Mouse (Mus musculus) c-Kit-positive CD71-negative TER-119-negative erythroid progenitor cells, embryonic 14.5 days (primary cell): ENCODE data around the gene Uba5.

Experiments used
- DNase-seq: peaks from one replicate; pipeline ENCODE4 v3.0.0-alpha.2; 2013; ENCODE audit warnings: low read depth

Uba5 gene

DNA sequence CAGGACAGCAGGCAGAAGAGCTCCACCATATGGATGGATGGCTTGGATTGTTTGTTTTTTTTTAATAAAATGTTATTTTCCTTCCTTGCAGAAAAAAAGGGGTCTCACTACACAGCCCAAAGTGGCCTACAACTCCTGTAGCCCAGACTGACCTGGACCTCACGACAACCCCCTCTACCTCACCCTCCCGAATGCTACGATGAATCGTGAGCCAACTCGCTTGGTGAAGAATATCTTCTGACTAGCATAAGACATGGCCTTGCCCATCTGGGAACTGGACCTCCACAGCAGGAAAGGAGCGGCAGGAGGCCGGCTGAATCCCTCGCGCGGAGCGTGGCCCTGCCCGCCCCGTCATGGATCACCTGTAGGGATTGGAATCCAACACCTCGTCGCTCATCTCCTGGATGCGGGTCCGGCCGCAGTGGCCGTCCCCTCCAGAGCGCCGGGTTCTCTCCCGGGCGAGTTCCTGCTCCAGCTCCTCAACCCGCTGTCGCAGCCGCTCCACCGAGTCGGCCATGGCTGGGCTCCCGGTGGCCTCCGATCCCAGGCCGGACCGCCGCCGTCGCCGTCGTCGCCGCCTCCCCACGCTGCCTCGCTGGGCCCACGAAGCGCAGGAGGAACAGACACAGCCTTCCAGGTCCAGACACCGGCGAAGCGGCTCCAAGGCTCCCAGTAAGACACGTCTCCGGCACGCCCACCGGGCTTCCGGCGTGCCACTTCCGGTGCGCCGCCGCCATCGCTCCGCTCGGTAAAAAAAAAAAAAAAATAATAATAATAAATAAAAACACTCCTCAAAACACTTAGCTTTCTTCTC is at the start of gene Uba5:
Gene Uba5 (minus strand): TSS at position 705 of the 814 bp plus-strand sequence.
- DNase-seq, result no peak

DNA sequence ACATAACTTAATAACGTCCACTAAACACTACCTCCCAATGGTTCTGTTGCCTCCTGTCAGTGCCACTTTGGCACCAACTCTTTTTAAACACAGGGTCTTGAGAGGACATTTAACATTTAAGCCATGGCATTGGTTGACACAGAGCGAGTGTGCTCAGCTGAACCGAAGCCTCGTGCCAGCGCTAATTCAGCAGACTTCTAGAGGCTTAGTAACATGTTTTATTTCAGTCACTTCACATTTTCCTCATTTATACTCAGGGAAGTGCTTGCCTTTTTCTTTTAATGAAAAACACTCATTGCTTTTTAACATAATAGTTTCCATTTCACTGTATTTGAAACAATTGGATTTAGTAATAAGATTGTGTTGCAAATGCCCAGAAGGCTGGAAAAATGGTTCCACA is 46.2 kb upstream of the Uba5 start:
- no peak for DNase-seq

DNA sequence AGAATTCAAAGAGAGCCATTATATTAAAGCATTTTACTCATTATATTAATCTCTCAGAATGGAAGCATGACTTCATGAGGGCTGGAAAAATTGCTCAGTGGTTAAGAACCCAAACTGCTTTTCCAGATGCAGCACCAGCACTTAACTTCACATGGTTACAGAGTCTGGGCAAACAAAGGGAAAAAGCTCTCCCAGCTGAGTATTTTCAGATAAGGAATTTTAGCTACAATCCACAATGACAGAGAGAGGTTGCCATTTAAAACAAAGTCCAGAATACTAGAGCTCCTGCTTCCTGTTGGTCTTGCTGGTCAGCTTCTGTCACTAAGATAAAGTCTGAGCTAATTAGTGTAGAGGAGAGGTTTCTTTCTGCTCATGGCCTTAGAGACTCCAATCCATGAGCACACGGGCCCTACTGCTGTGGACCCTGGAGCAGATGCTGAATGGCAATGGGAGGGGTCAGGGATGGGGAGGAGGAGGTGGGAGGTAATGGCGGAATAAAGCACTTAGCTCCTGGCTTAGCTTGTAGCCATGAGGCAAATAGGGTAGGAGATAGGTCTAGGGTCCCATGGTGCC is 45.7 kb upstream of the Uba5 start:
- no peak for DNase-seq

- no peak for DNase-seq
Measured at GRCm38 (mm10) chr9:104107482-104107881, 44.5 kb upstream of the Uba5 start.

DNA sequence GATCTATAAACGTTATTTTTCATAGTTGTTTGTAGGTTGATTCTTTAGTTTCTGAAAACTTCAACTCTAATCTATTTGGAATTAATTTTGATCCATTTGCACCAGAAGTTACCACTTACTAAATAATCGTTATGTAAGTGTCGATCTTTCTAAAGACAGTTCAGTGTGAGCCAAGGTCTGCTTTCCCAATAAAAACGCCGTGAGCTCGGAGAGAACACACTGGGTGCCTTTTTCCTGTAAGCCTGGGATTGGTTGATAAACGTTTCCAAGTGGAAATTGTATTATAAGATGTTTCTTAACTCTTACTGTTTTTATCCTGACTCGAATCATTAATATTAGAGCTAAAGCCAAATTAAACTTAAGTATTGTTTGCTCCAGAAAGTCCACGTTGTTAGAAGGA is 44.0 kb upstream of the Uba5 start:
- no peak for DNase-seq

DNA sequence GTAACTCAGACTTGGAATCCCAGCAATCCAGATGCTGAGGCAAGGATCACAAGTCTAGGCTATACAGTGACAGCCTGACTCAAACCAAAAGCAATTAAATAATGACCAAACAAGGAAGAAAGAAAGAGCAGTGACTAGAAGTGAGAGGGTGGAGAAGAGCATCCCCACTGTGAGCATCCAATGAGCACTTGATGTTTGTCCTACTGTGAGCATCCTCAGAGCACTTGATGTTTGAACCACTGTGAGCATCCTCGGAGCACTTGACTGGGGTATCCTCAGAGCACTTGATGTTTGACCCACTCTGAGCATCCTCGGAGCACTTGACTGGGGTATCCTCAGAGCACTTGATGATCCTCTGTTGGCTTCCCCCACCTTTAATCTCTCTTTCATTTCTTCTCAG is 42.1 kb upstream of the Uba5 start:
- DNase-seq, result no peak

GRCm38 (mm10) chr9:104102901-104103300 is 40.0 kb upstream of the Uba5 start:
- DNase-seq, result no peak

GRCm38 (mm10) chr9:104102301-104102700 is 39.4 kb upstream of the Uba5 start:
- no peak for DNase-seq

DNA sequence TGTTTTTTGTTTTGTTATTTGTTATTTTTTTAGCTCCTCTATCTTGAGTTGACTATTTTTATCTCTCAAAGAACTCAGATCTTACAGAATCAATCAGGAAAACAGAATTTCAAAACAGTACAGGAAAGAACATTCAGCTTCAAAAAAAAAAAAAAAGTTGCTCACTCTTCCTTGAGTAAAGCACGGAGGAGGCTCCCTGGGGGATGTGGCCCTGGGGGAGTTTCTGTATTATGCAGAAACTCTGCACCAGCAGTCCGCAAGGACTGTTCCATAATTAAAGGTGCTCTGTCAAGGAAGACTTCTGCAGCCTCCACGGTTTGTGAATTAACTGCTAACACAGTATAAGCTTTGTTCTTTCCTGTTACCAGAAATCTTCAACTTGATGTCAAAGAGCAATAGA is 38.5 kb upstream of the Uba5 start:
- no peak for DNase-seq

DNA sequence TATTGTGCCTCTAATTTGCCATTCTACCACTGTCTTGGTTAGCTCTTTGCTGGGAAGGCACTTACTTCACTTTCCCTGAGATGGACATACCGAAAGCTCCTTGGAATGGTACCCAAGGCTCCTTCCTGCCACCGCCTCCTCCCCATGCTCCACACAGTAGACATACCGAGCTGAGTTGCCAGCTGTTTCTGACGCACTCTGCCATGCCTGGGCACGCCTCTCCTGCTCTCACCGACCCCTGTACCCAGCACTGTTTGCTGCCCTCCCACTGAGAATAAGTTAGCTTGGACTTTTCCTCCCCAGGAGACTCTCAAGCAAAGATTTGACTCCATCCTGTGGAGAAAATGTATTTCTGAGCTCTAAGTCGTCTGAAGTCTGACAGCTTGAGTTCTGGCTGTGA is 37.9 kb upstream of the Uba5 start:
- DNase-seq, result no peak

- no peak for DNase-seq
Measured at GRCm38 (mm10) chr9:104099060-104099459, 36.1 kb upstream of the Uba5 start.

DNA sequence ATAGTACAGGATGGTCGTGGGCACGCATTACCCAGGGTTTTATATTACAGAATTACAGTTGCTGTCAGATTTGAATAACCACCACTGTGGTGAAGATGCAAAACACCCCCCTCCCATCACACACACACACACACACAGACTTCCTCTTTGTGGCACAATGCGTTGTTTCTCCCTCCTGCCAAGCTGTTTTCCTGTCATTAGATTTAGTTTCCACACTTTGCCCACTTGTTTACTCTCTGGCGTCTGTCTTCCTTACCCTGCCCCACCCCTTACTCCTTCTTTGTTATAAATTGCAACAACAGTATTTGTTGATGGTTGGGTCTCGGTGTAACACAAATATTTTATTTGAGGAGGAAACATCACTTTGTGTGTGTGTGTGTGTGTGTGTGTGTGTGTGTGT is 35.3 kb upstream of the Uba5 start:
- DNase-seq, result no peak

GRCm38 (mm10) chr9:104092945-104093344 is 30.0 kb upstream of the Uba5 start:
- DNase-seq, result no peak

DNA sequence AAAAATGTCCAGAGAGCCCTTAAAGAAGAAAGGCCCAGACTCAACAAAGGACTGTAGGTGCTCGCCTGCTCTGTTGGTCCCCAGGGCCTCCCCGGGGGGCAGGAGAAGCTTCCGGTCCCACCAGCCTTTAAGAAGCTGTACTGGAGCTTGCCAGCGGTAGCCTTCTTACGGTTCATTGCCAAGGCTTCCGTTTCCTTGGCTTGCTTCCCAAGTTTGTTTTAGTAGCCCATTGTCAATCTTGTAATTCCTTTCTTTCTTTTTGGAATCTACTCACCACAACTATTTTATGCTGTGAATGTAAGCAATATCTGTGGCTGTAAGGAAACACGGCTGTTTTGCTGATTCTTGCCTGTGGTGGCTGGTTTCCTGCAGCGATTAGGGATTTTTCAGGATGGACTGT is 25.6 kb upstream of the Uba5 start:
- DNase-seq, result no peak

- DNase-seq, result no peak
Measured at GRCm38 (mm10) chr9:104085730-104086429, 22.9 kb upstream of the Uba5 start.

- no peak for DNase-seq
Measured at GRCm38 (mm10) chr9:104080038-104080437, 17.1 kb upstream of the Uba5 start.

DNA sequence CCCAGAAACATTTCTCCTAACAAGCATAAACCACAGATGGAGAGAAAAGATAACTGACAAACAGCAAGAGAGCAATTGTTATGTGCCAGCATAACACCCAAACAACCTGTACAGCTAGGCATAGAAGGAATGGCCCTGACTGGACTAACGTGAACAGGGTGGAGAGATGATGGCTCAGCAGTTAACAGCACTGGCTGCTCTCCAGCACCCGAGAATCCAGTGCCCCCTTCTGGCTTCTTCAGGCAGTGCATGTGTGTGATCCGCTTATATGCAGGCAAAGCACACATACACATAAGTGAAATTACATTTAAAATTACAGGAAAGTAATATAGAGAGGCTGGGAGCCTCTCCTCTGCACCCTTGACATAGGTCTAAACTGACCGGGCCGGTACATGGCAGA is 16.4 kb upstream of the Uba5 start:
- DNase-seq, result peak; percentile 54

- no peak for DNase-seq
Measured at GRCm38 (mm10) chr9:104078780-104079179, 15.8 kb upstream of the Uba5 start.

DNA sequence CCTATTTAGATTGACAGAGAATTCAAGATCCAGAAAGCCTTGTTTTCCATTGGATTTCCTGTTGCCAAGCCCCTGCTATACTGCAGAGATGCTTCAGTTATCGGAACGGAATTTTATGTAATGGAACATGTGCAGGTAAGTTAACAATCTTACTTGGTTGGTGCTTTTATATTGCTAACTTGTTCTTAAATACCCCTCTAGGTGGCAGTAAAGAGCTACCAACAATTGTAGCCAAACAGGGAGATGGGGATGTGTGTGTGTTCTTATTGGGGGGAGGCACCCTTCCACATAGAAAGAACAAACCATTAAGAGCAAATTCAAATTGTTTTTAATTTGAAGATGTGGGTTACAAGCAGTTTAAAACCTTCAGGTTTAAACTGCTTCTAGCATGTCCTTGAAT is 12.9 kb upstream of the Uba5 start:
- peak; percentile 25 for DNase-seq

DNA sequence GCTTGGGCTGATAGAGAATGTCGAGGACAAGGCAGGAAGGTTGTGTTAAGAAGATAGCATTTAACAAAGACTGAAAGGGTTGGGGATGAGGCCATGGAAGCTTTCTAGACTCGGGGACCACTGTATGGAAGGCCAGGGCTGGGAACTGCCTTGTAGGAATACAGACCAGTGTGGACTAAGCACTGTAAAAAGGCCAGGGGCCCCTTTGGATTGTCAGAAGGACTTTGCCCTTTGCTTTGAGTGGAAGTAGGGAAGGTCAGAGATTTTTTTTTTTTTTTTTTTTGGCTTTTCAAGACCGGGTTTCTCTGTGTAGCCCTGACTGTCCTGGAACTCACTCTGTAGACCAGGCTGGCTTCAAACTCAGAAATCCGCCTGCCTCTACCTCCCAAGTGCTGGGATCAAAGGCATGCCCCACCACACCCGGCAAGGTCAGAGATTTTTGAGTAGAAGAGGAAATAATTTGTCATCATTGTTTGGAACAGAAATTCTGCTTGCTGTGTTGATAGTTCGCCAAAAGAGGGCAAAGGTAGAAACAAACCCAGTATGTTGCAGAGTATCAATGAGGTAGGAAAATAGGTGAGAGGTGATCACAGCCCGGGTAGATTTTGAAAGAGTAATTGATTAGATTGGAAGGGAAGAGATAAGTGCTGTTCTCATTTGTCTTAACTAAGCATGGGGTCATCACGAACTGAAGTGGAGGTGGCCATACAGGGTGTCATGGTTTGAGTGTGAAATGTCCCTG is 8.1 kb upstream of the Uba5 start:
- DNase-seq, result no peak

DNA sequence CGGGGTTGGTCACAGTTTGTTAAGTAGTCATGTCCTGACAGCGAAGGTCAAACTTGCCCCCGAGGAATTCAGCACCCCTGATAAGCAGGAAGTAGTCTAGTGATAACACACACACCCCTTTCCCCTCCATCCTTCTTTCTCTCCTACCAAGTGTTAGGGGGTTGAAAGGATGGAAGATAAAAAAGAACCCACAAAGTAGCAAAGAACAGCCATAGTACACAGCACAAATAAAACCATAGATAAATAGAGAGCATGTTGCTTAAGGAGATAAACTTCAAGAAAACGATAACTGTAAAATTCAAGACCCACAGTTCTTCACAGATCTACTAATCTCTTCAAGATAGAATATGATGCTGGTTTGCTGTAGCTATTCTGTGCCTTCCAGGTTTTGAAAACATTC is 7.3 kb upstream of the Uba5 start:
- no peak for DNase-seq

GRCm38 (mm10) chr9:104064571-104064970 is 1.6 kb upstream of the Uba5 start:
- DNase-seq, result no peak
